Mouse (Mus musculus): ENCODE measurements at regions not wholly inside any gene's neighbourhood (a gene's known extent, or its start where the extent isn't known, plus 50 kb on each side); places are given as distances from the start of the nearest gene placed in this dataset.

DNA sequence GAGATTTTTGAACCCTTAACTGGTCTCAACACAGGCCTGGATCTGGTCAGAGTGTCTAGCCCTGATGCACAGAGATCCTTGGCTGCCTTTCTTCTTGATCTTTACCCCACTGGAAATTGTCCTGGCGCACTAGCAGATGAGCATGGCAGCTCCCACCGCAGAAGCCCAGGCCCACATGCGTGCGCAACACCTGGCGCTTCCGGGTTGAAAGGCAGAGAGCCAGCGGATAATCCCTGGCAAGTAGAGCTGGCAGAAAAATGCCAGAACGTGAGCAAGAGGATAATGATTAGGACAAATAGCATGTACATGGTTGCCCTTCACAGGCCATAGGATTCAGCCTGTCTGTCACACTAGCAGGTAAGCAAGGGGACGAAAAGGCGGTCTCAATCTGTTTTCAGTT is 95.0 kb upstream of the Aco1 start:
- WGBS = 92% methylated on average over 10 of the region's 10 CpGs

DNA sequence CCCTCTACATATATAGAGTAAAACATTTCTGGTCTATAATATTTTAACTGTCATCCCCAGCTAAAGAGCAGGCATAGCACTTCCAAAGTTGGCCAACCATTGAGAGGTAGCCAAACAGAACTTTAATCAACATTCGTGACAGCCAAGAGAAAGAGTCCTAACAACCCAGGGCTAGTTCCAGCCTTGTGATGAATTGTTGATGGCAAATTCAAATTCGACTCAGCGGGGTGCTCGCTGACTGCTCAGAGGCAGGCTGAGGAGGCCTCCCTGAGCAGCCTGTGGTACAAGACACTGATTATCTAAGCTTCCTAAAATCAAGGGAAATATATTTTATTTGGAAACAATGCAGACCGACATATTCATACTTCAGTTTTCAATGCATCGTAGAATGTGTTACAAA is 93.8 kb upstream of the Aco1 start:
- no peaks in the 10 kb centered on the region for H3K27me3 ChIP-seq (ENCODE audit: insufficient read depth, poor library complexity, severe bottlenecking)
- no peak overlapping the region for H3K4me3 ChIP-seq
- 80% methylated on average over 6 of the region's 6 CpGs for WGBS

More for the DNA sequence above, 95.0 kb upstream of the Aco1 start:
- no peaks in the 10 kb centered on the region for H3K36me3 ChIP-seq
- H3K27ac ChIP-seq = no peak overlapping the region
- no peaks in the 10 kb centered on the region for H3K27me3 ChIP-seq (ENCODE audit: insufficient read depth, poor library complexity, severe bottlenecking)
- no peak for DNase-seq (ENCODE audit: low spot score)
- H3K9me3 ChIP-seq = no peaks in the 10 kb centered on the region
- H3K4me3 ChIP-seq = no peak overlapping the region
- no peaks in the 10 kb centered on the region for H3K4me1 ChIP-seq

DNA sequence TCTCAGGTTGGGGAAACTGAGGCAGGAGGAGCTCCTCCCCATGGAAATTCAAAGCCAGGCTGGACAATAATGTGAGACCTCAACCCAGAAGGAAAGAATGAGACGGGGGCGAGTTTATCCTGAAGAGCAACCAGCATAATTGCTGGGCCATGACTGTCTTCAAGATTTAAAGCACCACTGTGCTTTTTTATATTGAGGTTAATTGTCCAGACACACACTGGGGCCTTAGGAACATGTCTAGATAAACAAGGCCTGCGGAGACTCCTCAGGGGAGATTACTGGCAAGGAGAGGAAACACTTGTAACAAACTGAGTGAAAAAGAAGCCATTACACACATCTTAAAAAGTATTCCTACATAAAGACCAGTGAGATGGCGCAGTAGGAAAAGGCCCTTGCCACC is 91.0 kb upstream of the Aco1 start:
- no peaks in the 10 kb centered on the region for H3K9me3 ChIP-seq
- H3K36me3 ChIP-seq = no peaks in the 10 kb centered on the region
- WGBS = 81% methylated on average over 4 of the region's 4 CpGs
- H3K4me3 ChIP-seq = no peak overlapping the region
- H3K4me1 ChIP-seq = no peaks in the 10 kb centered on the region
- H3K27me3 ChIP-seq (ENCODE audit: insufficient read depth, poor library complexity, severe bottlenecking) = no peaks in the 10 kb centered on the region
- H3K27ac ChIP-seq = no peak overlapping the region
- no peak for DNase-seq (ENCODE audit: low spot score)

More for the DNA sequence above, 93.8 kb upstream of the Aco1 start:
- Histone ChIP-seq H3K36me3 (no peaks in the 10 kb centered on the region), H3K9me3 (no peaks in the 10 kb centered on the region), H3K27ac (no peak overlapping the region), H3K4me1 (no peaks in the 10 kb centered on the region)
- no peak for DNase-seq (ENCODE audit: low spot score)

DNA sequence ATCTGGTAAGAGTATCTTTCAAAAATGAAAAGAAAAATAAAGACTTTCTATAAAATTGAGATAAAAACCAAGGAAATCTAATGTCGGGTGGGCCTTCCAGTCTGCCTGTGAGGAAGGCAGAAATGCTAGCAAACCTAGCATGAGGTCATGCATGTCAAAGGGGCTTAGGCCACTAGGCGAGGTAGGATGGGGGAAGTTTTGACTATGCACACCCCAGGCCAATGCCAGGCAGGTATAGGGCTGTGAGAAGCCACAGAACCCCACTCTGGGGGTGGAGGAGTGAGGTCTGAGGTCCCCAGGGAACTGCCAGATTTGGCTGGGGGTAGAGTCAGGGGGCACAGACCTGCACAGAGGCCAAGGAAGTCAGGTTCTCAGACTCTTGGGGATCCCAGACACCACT is 89.5 kb upstream of the Aco1 start:
- 79% methylated on average over 2 of the region's 2 CpGs for WGBS
- DNase-seq (ENCODE audit: low spot score) = no peak
- no peaks in the 10 kb centered on the region for H3K9me3 ChIP-seq
- no peaks in the 10 kb centered on the region for H3K36me3 ChIP-seq
- H3K4me1 ChIP-seq = no peaks in the 10 kb centered on the region
- H3K4me3 ChIP-seq = no peak overlapping the region
- no peaks in the 10 kb centered on the region for H3K27me3 ChIP-seq (ENCODE audit: insufficient read depth, poor library complexity, severe bottlenecking)
- H3K27ac ChIP-seq = no peak overlapping the region

DNA sequence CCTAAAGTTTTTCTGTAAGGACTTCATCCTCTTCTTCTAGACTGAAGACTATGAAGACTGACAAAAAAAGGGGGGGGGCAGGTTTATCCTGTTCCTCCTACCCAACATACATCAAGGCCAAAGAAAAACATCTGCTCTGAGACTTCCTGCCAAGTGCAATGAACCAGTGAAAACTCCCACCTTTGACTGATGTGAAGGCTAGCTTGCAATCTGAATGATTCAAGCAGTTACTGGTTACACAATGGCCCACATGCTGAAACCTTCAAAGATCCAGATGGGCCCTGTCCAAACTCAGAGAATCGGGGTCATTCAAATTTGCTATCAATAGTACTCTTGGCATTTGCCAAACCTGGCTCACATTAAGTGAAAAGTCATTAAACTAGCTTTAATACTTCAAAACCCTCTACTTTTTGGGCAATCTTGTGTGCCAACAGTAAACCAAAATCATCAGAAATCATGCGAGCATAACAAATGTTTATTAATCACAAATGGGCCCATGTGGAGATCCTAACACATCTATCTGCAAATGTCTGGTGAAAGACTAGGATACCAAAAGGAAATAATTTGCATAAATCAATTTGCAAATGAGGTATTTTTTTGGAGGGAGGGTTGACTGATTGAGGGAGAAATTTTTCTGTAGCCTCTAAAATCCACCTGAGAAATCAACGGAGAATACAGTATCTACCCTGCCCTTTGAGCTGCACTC is 79.0 kb upstream of the Aco1 start:
- Histone ChIP-seq H3K4me3 (no peak overlapping the region), H3K27ac (no peak overlapping the region), H3K27me3 (ENCODE audit: insufficient read depth, poor library complexity, severe bottlenecking) (no peaks in the 10 kb centered on the region), H3K36me3 (no peaks in the 10 kb centered on the region), H3K9me3 (no peaks in the 10 kb centered on the region; the same call in 1 of the 2 replicates), H3K4me1 (no peaks in the 10 kb centered on the region)
- DNase-seq (ENCODE audit: low spot score) = no peak
- 80% methylated on average over 3 of the region's 3 CpGs for WGBS

DNA sequence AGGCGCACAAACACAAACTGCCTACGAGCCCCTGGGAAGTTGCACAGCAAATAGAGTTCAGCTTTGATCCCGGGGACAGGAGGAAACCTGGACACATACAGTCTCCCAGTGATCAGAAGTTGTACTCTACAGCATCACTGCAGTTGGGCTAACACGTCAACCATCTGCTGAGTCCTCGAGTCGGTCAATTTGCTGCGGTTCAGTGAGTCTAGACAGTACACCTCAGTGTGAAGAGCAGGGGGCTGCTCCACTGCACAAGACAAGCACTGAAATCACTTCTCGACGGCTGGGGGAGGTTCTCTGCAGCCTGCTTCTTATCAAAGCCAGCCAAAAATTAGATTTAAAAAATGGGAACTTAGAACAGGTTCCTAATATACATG is 78.4 kb upstream of the Aco1 start:
- 85% methylated on average over 9 of the region's 9 CpGs for WGBS
- H3K27me3 ChIP-seq (ENCODE audit: insufficient read depth, poor library complexity, severe bottlenecking) = no peaks in the 10 kb centered on the region
- H3K27ac ChIP-seq = no peak overlapping the region
- H3K4me1 ChIP-seq = no peaks in the 10 kb centered on the region
- H3K9me3 ChIP-seq = no peaks in the 10 kb centered on the region; the same call in 1 of the 2 replicates
- DNase-seq (ENCODE audit: low spot score) = no peak
- H3K4me3 ChIP-seq = no peak overlapping the region
- H3K36me3 ChIP-seq = no peaks in the 10 kb centered on the region

DNA sequence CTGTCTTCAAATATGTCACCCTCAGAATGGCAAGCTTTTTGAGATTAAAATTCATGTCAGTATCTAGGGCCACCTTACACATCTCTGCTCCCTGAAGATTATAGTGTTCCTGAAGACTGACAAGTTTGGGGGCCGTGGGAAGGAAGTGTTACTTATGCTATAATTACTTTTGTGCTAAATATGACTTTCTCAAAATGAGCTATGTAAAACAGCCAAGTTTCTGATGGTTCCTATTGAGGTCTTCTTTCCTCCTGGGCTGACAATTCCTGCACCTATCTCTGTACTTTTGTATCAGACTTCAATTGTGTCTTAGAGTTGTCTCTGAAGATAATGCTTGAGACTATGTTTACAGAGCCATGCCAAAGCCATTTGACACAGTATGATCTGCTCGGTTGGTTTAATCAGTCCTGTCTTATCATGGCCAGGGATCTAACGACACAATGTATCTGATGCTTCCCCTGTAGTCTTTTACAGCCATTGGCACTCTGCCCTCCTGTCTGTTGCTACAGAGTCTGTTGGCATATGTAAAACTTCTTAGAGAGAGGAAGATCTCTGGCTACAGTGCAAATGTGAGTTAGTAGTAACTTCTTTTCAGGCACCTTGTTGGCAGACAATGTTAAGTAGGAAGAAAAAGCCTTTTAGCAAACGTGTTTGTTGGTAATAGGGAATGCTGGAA is 71.8 kb upstream of the Aco1 start:
- Histone ChIP-seq H3K4me3 (no peak overlapping the region), H3K4me1 (no peaks in the 10 kb centered on the region), H3K9me3 (no peaks in the 10 kb centered on the region), H3K36me3 (no peaks in the 10 kb centered on the region), H3K27me3 (ENCODE audit: insufficient read depth, poor library complexity, severe bottlenecking) (no peaks in the 10 kb centered on the region), H3K27ac (no peak overlapping the region)
- WGBS = 64% methylated on average over 4 of the region's 4 CpGs
- no peak for DNase-seq (ENCODE audit: low spot score)

DNA sequence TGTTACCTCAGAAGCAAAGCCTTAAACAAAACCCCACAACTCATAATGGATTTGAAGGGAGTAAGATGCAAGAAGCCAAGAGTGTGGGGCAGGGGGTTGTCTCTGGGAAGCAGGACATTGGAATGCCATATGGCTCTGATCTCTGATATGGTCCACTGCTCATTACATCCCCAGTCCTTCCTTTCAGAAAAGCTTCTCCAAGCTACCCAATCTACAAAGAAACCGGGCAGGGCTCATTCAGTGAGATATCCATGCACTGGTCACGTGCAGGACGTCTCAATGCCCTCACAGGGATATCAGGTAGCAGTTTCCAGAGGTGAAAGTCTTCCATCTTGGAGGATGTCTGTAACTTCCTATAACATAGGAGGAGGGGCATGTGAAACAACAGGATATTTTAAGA is 61.8 kb upstream of the Aco1 start:
- no peak overlapping the region for H3K27ac ChIP-seq
- 61% methylated on average over 3 of the region's 3 CpGs for WGBS
- H3K9me3 ChIP-seq = no peaks in the 10 kb centered on the region
- no peaks in the 10 kb centered on the region for H3K36me3 ChIP-seq
- H3K4me1 ChIP-seq = no peaks in the 10 kb centered on the region
- H3K27me3 ChIP-seq (ENCODE audit: insufficient read depth, poor library complexity, severe bottlenecking) = no peaks in the 10 kb centered on the region
- no peak overlapping the region for H3K4me3 ChIP-seq
- DNase-seq (ENCODE audit: low spot score) = no peak

DNA sequence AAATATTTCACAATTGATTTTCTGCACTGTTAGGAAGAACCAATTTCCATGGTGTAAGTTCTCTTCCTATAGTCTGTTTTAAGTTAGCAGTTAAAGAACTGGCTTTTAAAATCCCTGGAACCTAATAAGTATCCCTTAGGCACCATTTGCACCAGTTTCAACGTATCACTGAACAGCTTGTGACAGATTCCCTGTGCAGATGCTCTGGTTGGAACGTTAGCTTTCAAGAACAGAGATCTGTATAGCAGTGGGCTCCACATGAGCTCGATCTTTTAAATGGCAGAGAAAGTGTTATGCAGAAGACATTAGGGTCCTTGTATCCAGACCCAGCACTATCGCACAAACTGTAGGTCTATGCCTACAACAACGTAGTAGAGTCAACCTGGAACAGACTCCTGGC is 52.6 kb upstream of the Aco1 start:
- no peak overlapping the region for H3K27ac ChIP-seq

More for the DNA sequence above, 52.6 kb upstream of the Aco1 start:
- no peaks in the 10 kb centered on the region for H3K4me1 ChIP-seq
- no peaks in the 10 kb centered on the region for H3K27me3 ChIP-seq (ENCODE audit: insufficient read depth, poor library complexity, severe bottlenecking)
- no peak for DNase-seq (ENCODE audit: low spot score)
- H3K36me3 ChIP-seq = no peaks in the 10 kb centered on the region
- H3K4me3 ChIP-seq = no peak overlapping the region
- WGBS = 76% methylated on average over 5 of the region's 5 CpGs
- H3K9me3 ChIP-seq = no peaks in the 10 kb centered on the region
